Mouse (Mus musculus) heart, embryonic 15.5 days (tissue): Measurements from ENCODE around the gene Gm9736. TPM values are rescaled to one million over a fixed set of nuclear protein-coding genes. Genes with fewer than 3 reads are reported as not detected.
"Not testable (repeated sequence)": the region's sequence is repeated elsewhere in the genome, so short reads cannot be mapped to it uniquely, and the experiment has no call there.

Source experiments
- ATAC-seq: fragments of 200-750 bp; cut with Nextera tagmentation; replicated peaks from 2 replicates; pipeline ENCODE4 v1.8.0; 2017; ENCODE audit warnings: low read depth, moderate TSS enrichment; ENCODE audit not compliant: insufficient number of reproducible peaks, insufficient read depth, low FRiP score
- H3K27ac ChIP-seq: fragments of 300-500 bp; sonication (generic); 2 replicates; pipeline ENCODE4 v1.5.1; 2015; ENCODE audit warnings: mild to moderate bottlenecking, inconsistent platforms
- H3K27me3 ChIP-seq: fragments of 300-500 bp; sonication (generic); 2 replicates; pipeline ENCODE4 v1.6.1; 2015; ENCODE audit warnings: inconsistent platforms
- H3K36me3 ChIP-seq: fragments of 300-500 bp; sonication (generic); 2 replicates; pipeline ENCODE4 v1.6.1; 2015; ENCODE audit warnings: mild to moderate bottlenecking, inconsistent platforms
- H3K4me1 ChIP-seq: fragments of 300-500 bp; sonication (generic); replicated peaks from 2 replicates; pipeline ENCODE4 v1.6.1; 2015; ENCODE audit warnings: inconsistent platforms
- H3K4me2 ChIP-seq: fragments of 300-500 bp; sonication (generic); 2 replicates; pipeline ENCODE4 v1.6.1; 2015; ENCODE audit warnings: inconsistent platforms, mild to moderate bottlenecking, moderate library complexity
- H3K4me3 ChIP-seq: fragments of 300-500 bp; sonication (generic); 2 replicates; pipeline ENCODE4 v1.5.1; 2015; ENCODE audit warnings: mild to moderate bottlenecking, inconsistent platforms
- H3K9ac ChIP-seq: fragments of 300-500 bp; sonication (generic); 2 replicates; pipeline ENCODE4 v1.6.1; 2015; ENCODE audit warnings: mild to moderate bottlenecking, inconsistent platforms
- H3K9me3 ChIP-seq: fragments of 300-500 bp; sonication (generic); replicated peaks from 2 replicates; pipeline ENCODE4 v1.6.1; 2016; ENCODE audit warnings: inconsistent platforms
- WGBS: fragments of 180-500 bp; shearing (Covaris S2); methylation state at CpG from one replicate; pipeline ENCODE4 v1.1.7; 2015; ENCODE audit warnings: mixed read lengths; 5-methylcytosine and 5-hydroxymethylcytosine counted together
- polyA plus RNA-seq: library from polyadenylated mRNA; unstranded; fragments of >200 nt; fragmentation: Nextera tagmentation; extraction: Ambion mirVana; gene quantifications from 2 replicates; pipeline ENCODE4 v1.2.1, GENCODE M21; 2015

The Gm9736 gene
- polyA plus RNA-seq = not detected in 2 replicates

DNA sequence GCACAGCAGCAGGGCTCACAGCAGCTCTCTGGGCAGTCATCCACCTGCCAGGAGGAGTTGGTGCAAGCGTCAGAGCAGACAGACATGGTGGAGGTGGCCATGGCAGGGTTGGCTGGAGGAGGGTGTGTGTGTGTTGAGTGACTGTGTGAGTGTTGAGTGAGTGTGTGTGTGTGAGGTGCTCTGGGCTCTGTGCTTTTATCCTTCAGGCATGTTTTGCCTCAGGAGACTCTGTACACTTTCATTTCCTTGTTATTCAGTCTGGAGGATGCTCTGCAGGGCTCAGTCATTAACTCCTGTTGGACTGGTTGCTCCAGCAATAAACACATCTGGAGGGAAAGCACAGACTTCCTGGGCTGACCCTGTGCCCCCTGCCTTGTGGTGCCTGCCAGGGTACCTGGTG is at the start of gene Gm9736:
TSS of gene Gm9736 (minus strand) at position 101 of the 400 bp plus-strand sequence.
- H3K4me1 ChIP-seq, ATAC-seq, H3K36me3 ChIP-seq, H3K4me3 ChIP-seq, H3K4me2 ChIP-seq, H3K9me3 ChIP-seq, H3K27me3 ChIP-seq, H3K9ac ChIP-seq, H3K27ac ChIP-seq: not testable (repeated sequence)
- 75% methylated on average over 1 of the region's 1 CpGs for WGBS

DNA sequence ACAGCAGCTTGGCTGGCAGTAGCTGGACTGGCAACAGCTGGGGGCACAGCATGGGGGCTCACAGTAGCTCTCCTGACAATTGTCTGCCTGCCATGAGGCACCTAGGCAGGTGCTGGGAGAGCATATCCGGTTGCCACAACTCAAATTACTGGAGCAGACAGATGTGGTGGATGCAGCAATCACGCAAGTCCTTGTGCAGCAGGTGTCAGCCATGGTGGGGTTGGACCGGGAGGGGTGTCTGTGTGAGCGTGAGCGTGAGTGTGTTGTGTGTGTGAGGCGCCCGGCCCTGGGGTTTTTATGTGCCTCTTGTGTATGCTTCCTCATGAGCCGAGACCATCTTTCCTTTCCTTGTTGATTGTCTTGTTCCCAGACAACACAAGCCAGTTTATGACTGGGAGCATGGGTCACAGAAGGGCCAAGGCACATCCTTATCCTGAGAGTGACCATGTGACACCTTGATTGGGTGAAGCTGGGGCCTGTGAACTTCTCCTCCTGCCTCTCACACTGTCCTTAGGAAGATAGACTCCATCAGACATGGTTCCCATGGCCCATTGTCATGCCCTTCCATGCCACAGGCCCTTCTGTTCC is 47.9 kb upstream of the Gm9736 start, which contains the start of gene Gm19668:
TSS of gene Gm19668 (minus strand) at position 213 of the 588 bp plus-strand sequence.
- H3K36me3 ChIP-seq = no peaks in the 10 kb centered on the region
- ATAC-seq = no peak
- 57% methylated on average over 8 of the region's 8 CpGs for WGBS
- no peaks in the 10 kb centered on the region for H3K27me3 ChIP-seq
- peak within 1 kb of the TSS; percentile 37; the same call in 1 of the 2 replicates for H3K27ac ChIP-seq
- peaks cover 13% of the 10 kb centered on the region for H3K4me1 ChIP-seq
- no peak within 1 kb of the TSS for H3K4me3 ChIP-seq
- H3K9me3 ChIP-seq = no peaks in the 10 kb centered on the region
- H3K4me2 ChIP-seq = no peak within 1 kb of the TSS
- no peak within 1 kb of the TSS for H3K9ac ChIP-seq

- H3K9ac ChIP-seq, H3K36me3 ChIP-seq, H3K4me3 ChIP-seq, H3K9me3 ChIP-seq, H3K27me3 ChIP-seq, ATAC-seq, H3K4me2 ChIP-seq: not testable (repeated sequence)
- WGBS = 28% methylated on average over 3 of the region's 3 CpGs
- Histone ChIP-seq H3K27ac (peak overlapping the region; percentile 37; the same call in 1 of the 2 replicates), H3K4me1 (peaks cover 13% of the 10 kb centered on the region)
Observed at GRCm38 (mm10) chr10:77798164-77798920, 47.2 kb upstream of the Gm9736 start.

GRCm38 (mm10) chr10:77797677-77798076 is 46.5 kb upstream of the Gm9736 start:
- H3K27ac ChIP-seq = peak overlapping the region; percentile 37; the same call in 1 of the 2 replicates
- peaks cover 13% of the 10 kb centered on the region for H3K4me1 ChIP-seq
- H3K36me3 ChIP-seq = no peaks in the 10 kb centered on the region
- H3K4me2 ChIP-seq = no peak overlapping the region
- H3K9me3 ChIP-seq = no peaks in the 10 kb centered on the region
- no peak overlapping the region for H3K9ac ChIP-seq
- no peaks in the 10 kb centered on the region for H3K27me3 ChIP-seq
- no peak overlapping the region for H3K4me3 ChIP-seq
- no peak for ATAC-seq
- WGBS = 2% methylated on average over 3 of the region's 3 CpGs

- Histone ChIP-seq H3K4me2 (no peak within 1 kb of the TSS), H3K27ac (no peak within 1 kb of the TSS), H3K36me3 (no peaks in the 10 kb centered on the region), H3K9ac (no peak within 1 kb of the TSS), H3K9me3 (no peaks in the 10 kb centered on the region), H3K27me3 (no peaks in the 10 kb centered on the region), H3K4me1 (peaks cover 13% of the 10 kb centered on the region), H3K4me3 (no peak within 1 kb of the TSS)
- WGBS = 69% methylated on average over 2 of the region's 2 CpGs
- no peak for ATAC-seq
Observed at GRCm38 (mm10) chr10:77794976-77795375, 43.8 kb upstream of the Gm9736 start, which contains the start of gene Gm9639. Gene Gm9639, minus strand, starts transcription at chr10:77795076.

- 74% methylated on average over 2 of the region's 2 CpGs for WGBS
Observed at GRCm38 (mm10) chr10:77788621-77789020, 37.5 kb upstream of the Gm9736 start.

GRCm38 (mm10) chr10:77787876-77788275 is 36.7 kb upstream of the Gm9736 start, which contains the start of gene Gm7137:
Gene Gm7137, minus strand, starts transcription at chr10:77788200.
- H3K9ac ChIP-seq, H3K27ac ChIP-seq, ATAC-seq, H3K36me3 ChIP-seq, H3K27me3 ChIP-seq, H3K4me1 ChIP-seq, H3K4me3 ChIP-seq, H3K4me2 ChIP-seq, H3K9me3 ChIP-seq: not testable (repeated sequence)
- 57% methylated on average over 1 of the region's 1 CpGs for WGBS

More at GRCm38 (mm10) chr10:77788621-77789020, 37.5 kb upstream of the Gm9736 start:
- Histone ChIP-seq H3K9me3 (no peaks in the 10 kb centered on the region), H3K27me3 (no peaks in the 10 kb centered on the region), H3K9ac (no peak overlapping the region), H3K4me3 (no peak overlapping the region), H3K4me2 (no peak overlapping the region), H3K4me1 (no peaks in the 10 kb centered on the region), H3K36me3 (no peaks in the 10 kb centered on the region), H3K27ac (no peak overlapping the region)
- no peak for ATAC-seq

DNA sequence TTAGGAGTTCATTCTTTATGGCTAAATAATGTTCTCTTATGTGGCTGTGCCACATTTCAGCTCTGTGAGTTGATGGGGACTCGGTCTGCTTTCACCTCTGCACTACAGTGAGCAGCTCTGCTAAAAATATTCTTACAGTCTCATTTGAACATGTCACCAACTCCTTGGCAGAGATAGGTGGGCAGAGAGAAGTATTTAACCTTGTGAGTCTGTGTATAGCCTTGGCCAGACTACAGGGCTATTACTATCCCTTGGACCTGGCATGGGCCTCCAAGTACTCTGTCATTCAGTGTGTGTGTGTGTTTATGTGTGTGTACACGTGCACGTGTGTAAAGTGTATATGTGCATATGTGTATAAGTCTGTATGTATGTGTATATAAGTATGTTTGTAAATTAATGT is 32.2 kb upstream of the Gm9736 start:
- not testable (repeated sequence) for H3K36me3 ChIP-seq, H3K27me3 ChIP-seq, H3K9ac ChIP-seq, H3K4me2 ChIP-seq, H3K4me1 ChIP-seq, H3K27ac ChIP-seq, H3K4me3 ChIP-seq, H3K9me3 ChIP-seq
- WGBS = 72% methylated on average over 3 of the region's 3 CpGs
- peak; percentile 47; the same call in 1 of the 2 replicates for ATAC-seq

DNA sequence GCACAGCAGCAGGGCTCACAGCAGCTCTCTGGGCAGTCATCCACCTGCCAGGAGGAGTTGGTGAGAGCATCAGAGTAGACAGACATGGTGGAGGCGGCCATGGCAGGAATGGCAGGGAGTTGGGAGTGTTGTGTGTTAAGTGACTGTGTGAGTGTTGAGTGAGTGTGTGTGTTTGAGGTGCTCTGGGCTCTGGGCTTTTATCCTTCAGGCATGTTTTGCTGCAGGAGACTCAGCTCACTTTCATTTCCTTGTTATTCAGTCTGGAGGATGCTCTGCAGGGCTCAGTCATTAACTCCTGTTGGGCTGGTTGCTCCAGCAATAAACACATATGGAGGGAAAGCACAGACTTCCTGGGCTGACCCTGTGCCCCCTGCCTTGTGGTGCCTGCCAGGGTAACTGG is 31.3 kb upstream of the Gm9736 start, which contains the start of gene Gm3250:
TSS of gene Gm3250 (minus strand) at position 101 of the 400 bp plus-strand sequence.
- H3K36me3 ChIP-seq, ATAC-seq, H3K4me2 ChIP-seq, H3K9ac ChIP-seq, H3K4me1 ChIP-seq, H3K9me3 ChIP-seq, H3K27me3 ChIP-seq, H3K4me3 ChIP-seq, H3K27ac ChIP-seq: not testable (repeated sequence)
- WGBS = 78% methylated on average over 1 of the region's 1 CpGs

- 42% methylated on average over 1 of the region's 1 CpGs for WGBS
- H3K4me1 ChIP-seq, H3K27ac ChIP-seq: not testable (repeated sequence)
Observed at GRCm38 (mm10) chr10:77776844-77777243, 25.7 kb upstream of the Gm9736 start, which contains the start of gene Gm7138. Gene Gm7138, minus strand, starts transcription at chr10:77776944.

DNA sequence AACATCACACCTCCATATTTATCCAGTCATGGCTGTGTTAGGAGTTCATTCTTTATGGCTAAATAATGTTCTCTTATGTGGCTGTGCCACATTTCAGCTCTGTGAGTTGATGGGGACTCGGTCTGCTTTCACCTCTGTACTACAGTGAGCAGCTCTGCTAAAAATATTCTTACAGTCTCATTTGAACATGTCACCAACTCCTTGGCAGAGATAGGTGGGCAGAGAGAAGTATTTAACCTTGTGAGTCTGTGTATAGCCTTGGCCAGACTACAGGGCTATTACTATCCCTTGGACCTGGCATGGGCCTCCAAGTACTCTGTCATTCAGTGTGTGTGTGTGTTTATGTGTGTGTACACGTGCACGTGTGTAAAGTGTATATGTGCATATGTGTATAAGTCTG is 21.0 kb upstream of the Gm9736 start:
- not testable (repeated sequence) for ATAC-seq
- WGBS = 56% methylated on average over 3 of the region's 3 CpGs

More at GRCm38 (mm10) chr10:77776844-77777243, 25.7 kb upstream of the Gm9736 start, which contains the start of gene Gm7138:
- not testable (repeated sequence) for H3K27me3 ChIP-seq, H3K36me3 ChIP-seq, H3K9ac ChIP-seq, ATAC-seq, H3K4me3 ChIP-seq, H3K9me3 ChIP-seq, H3K4me2 ChIP-seq

More for the DNA sequence above, 21.0 kb upstream of the Gm9736 start:
- not testable (repeated sequence) for H3K4me1 ChIP-seq, H3K9ac ChIP-seq, H3K27ac ChIP-seq, H3K9me3 ChIP-seq, H3K4me2 ChIP-seq, H3K4me3 ChIP-seq, H3K27me3 ChIP-seq, H3K36me3 ChIP-seq
